Mouse (Mus musculus): ENCODE data around the gene Gm20547.

- TF ChIP-seq MXI1 (IDR thresholded peaks at IDR 0.05; ENCODE audit: low read depth, low read length), result no peak
- TF ChIP-seq POLR2A (IDR thresholded peaks at IDR 0.05; ENCODE audit: control insufficient read depth in 1 of 2, insufficient read depth in 1 of 2, low read depth in 1 of 2, low read length in 2 of 2, poor library complexity in 1 of 2), result no peak
- TF ChIP-seq CTCF (IDR thresholded peaks at IDR 0.05 in 2 of 3, conservative IDR thresholded peaks at IDR 0.05 in 1 of 3; ENCODE audit: control insufficient read depth in 1 of 3, insufficient read depth in 1 of 3, low read depth in 2 of 3, low read length in 3 of 3, poor library complexity in 1 of 3, severe bottlenecking in 1 of 3), result no peak
- no peak for TF ChIP-seq MAZ (IDR thresholded peaks at IDR 0.05; ENCODE audit: low read depth, low read length)
- no peak for TF ChIP-seq TAL1 (IDR thresholded peaks at IDR 0.05; ENCODE audit: low read length)
- TF ChIP-seq ETS1 (IDR thresholded peaks at IDR 0.05; ENCODE audit: low read depth, low read length), result no peak
- TF ChIP-seq MYC (IDR thresholded peaks at IDR 0.05; ENCODE audit: low read depth, low read length), result no peak
- TF ChIP-seq POLR2AphosphoS5 (IDR thresholded peaks at IDR 0.05; ENCODE audit: borderline replicate concordance, low read depth, low read length), result no peak
- no peak for TF ChIP-seq ZKSCAN1 (IDR thresholded peaks at IDR 0.05; ENCODE audit: low read depth, low read length)
- TF ChIP-seq NELFE (IDR thresholded peaks at IDR 0.05; ENCODE audit: low read depth, low read length), result no peak
- TF ChIP-seq JUND (IDR thresholded peaks at IDR 0.05; ENCODE audit: low read depth, low read length), result no peak
- no peak for TF ChIP-seq POLR2AphosphoS2 (IDR thresholded peaks at IDR 0.05; ENCODE audit: low read length)
- no peak for TF ChIP-seq NRF1 (IDR thresholded peaks at IDR 0.05; ENCODE audit: insufficient read depth, low read depth, low read length, poor library complexity, severe bottlenecking)
Measured at GRCm38 (mm10) chr17:34865981-34866380, 15.9 kb downstream of the Gm20547 start.

All from MEL (cell line).